Mouse (Mus musculus) E14TG2a.4 (cell line): Measurements from ENCODE around the gene Tm6sf1.

Experiments used
- CTCF ChIP-seq: conservative IDR thresholded peaks from 2 replicates; pipeline ENCODE4 v1.5.1; 2014; ENCODE audit warnings: low read length
- NANOG ChIP-seq: IDR thresholded peaks from 2 replicates; pipeline ENCODE4 v1.6.1; 2014; ENCODE audit warnings: borderline replicate concordance, low read length, mixed read lengths
- POU5F1 ChIP-seq: IDR thresholded peaks from 2 replicates; pipeline ENCODE4 v1.6.1; 2014; ENCODE audit warnings: low read length, borderline replicate concordance

GRCm38 (mm10) chr7:81841439-81841838 lies 17.4 kb upstream of the Tm6sf1 start:
- no peak for TF ChIP-seq NANOG
- TF ChIP-seq CTCF = no peak
- TF ChIP-seq POU5F1 = no peak
